Comparison of ENCODE assay signal across 8 mouse cellular contexts in genomic region chr2:15054496-15054895, GRCm38 (mm10). TPM values are rescaled to one million over a fixed set of nuclear protein-coding genes. Genes with fewer than 3 reads are reported as not detected.
DNase-seq lines count a peak whose midpoint lies in the region; ATAC-seq and TF ChIP-seq lines count a peak whose summit lies in the region.

No protein-coding gene starts in this region.

- 21% methylated on average over 10 of the region's 10 CpGs for WGBS in kidney, postnatal 0 days
- WGBS in hindbrain, embryonic 15.5 days = 27% methylated on average over 10 of the region's 10 CpGs
- 24% methylated on average over 10 of the region's 10 CpGs for WGBS in midbrain, embryonic 10.5 days

- TF ChIP-seq CTCF in kidney, postnatal 0 days (IDR thresholded peaks at IDR 0.05; ENCODE audit: low read depth) = no peak
- TF ChIP-seq CTCF in bone marrow macrophage, adult 2 months (IDR thresholded peaks at IDR 0.05; ENCODE audit: low read depth, low read length) = no peak

- H3K36me3 ChIP-seq in kidney, postnatal 0 days (ENCODE audit: insufficient read depth, low read length) = no peaks in the 10 kb centered on the region
- no peaks in the 10 kb centered on the region for H3K36me3 ChIP-seq in hindbrain, embryonic 15.5 days
- H3K36me3 ChIP-seq in midbrain, embryonic 10.5 days = peaks cover 22% of the 10 kb centered on the region

- H3K27me3 ChIP-seq in kidney, postnatal 0 days (ENCODE audit: insufficient read depth, low read length) = no peaks in the 10 kb centered on the region
- no peaks in the 10 kb centered on the region for H3K27me3 ChIP-seq in hindbrain, embryonic 15.5 days
- no peaks in the 10 kb centered on the region for H3K27me3 ChIP-seq in midbrain, embryonic 10.5 days (ENCODE audit: low read depth, poor library complexity, severe bottlenecking)

- DNase-seq in kidney, postnatal 0 days (ENCODE audit: low spot score) = no peak
- no peak for DNase-seq in kidney, adult 8-10 months
- no peak for DNase-seq in midbrain, embryonic 10.5 days (ENCODE audit: low spot score)
- no peak for DNase-seq in right cerebral cortex, postnatal 36 days (ENCODE audit: low spot score in 2 of 2)
- DNase-seq in cerebellum, postnatal 25 days = no peak
- DNase-seq in left cerebral cortex, postnatal 10 days (ENCODE audit: extremely low spot score in 1 of 2, low spot score in 2 of 2) = no peak

- H3K4me2 ChIP-seq in kidney, postnatal 0 days (ENCODE audit: low read length) = peak overlapping the region; percentile 48
- H3K4me2 ChIP-seq in hindbrain, embryonic 15.5 days = peak overlapping the region; percentile 55

- H3K4me1 ChIP-seq in kidney, postnatal 0 days (replicated peaks; ENCODE audit: insufficient read depth, low read length) = 0 out of 2 replicates have a peak, but pooled peaks cover 6% of the 10 kb centered on the region
- peaks cover 5% of the 10 kb centered on the region for H3K4me1 ChIP-seq in bone marrow macrophage, adult 2 months (ENCODE audit: control insufficient read depth, insufficient read depth, low read length)
- H3K4me1 ChIP-seq in hindbrain, embryonic 15.5 days (replicated peaks) = peaks cover 37% of the 10 kb centered on the region
- peaks cover 23% of the 10 kb centered on the region for H3K4me1 ChIP-seq in midbrain, embryonic 10.5 days

- intact Hi-C loops in left cerebral cortex, postnatal 10 days (cut with DNase I) = no loop called here

- peak overlapping the region; percentile 89 for H3K4me3 ChIP-seq in kidney, postnatal 0 days (replicated peaks; ENCODE audit: low read depth, low read length)
- peak overlapping the region; percentile 60 for H3K4me3 ChIP-seq in bone marrow macrophage, adult 2 months (ENCODE audit: insufficient read depth, low read length)
- H3K4me3 ChIP-seq in hindbrain, embryonic 15.5 days = peak overlapping the region; percentile 70
- H3K4me3 ChIP-seq in midbrain, embryonic 10.5 days = peak overlapping the region; percentile 85

- peak overlapping the region; percentile 67 for H3K27ac ChIP-seq in kidney, postnatal 0 days
- peak overlapping the region; percentile 45 for H3K27ac ChIP-seq in bone marrow macrophage, adult 2 months (ENCODE audit: insufficient read depth, low read depth, low read length)
- peak overlapping the region; percentile 94 for H3K27ac ChIP-seq in hindbrain, embryonic 15.5 days (replicated peaks)
- peak overlapping the region; percentile 99 for H3K27ac ChIP-seq in midbrain, embryonic 10.5 days (replicated peaks)

- no peaks in the 10 kb centered on the region for H3K9me3 ChIP-seq in kidney, postnatal 0 days (replicated peaks; ENCODE audit: low read length)
- no peaks in the 10 kb centered on the region for H3K9me3 ChIP-seq in hindbrain, embryonic 15.5 days
- no peaks in the 10 kb centered on the region for H3K9me3 ChIP-seq in midbrain, embryonic 10.5 days (replicated peaks)

- peak overlapping the region; percentile 40; the same call in 1 of the 2 replicates for H3K9ac ChIP-seq in kidney, postnatal 0 days (ENCODE audit: low read depth, low read length)
- H3K9ac ChIP-seq in hindbrain, embryonic 15.5 days = peak overlapping the region; percentile 69

- no peak for TF ChIP-seq POLR2A in bone marrow macrophage, adult 2 months (IDR thresholded peaks at IDR 0.05; ENCODE audit: borderline replicate concordance, low read depth, low read length)

- ATAC-seq in kidney, postnatal 0 days (replicated peaks; ENCODE audit: low FRiP score, low read depth) = peak; percentile 42
- ATAC-seq in hindbrain, embryonic 15.5 days (ENCODE audit: low FRiP score, low read depth) = no peak

RNA-seq across cellular contexts. Expression of gene Nsun6, which starts 0.4 kb away (rescaled TPM):
- 11.1 and 11.6 TPM in 2 replicates for polyA plus RNA-seq in kidney, postnatal 0 days (2015; fragmentation: Nextera tagmentation; extraction: Ambion mirVana)
- 7.5 and 7.7 TPM in 2 replicates for polyA plus RNA-seq in bone marrow macrophage, adult 2 months (2012; ENCODE audit: insufficient read depth, insufficient read length, missing spikeins)
- polyA plus RNA-seq in hindbrain, embryonic 15.5 days (2015; fragmentation: Nextera tagmentation; extraction: Ambion mirVana) = 14.1 and 18.8 TPM in 2 replicates
- 11.6 and 15.6 TPM in 2 replicates for polyA plus RNA-seq in midbrain, embryonic 10.5 days (2016; fragmentation: Nextera tagmentation; extraction: Ambion mirVana)
- 10 to 100 TPM in 1 of 2 experiments, 1 to 10 TPM in 1; 9.4 to 13.4 TPM for total RNA-seq in left cerebral cortex, postnatal 10 days (2021)

RNA-seq across cellular contexts. Expression of gene Arl5b, which starts 5.3 kb away (rescaled TPM):
- polyA plus RNA-seq in kidney, postnatal 0 days (2015; fragmentation: Nextera tagmentation; extraction: Ambion mirVana) = 17.7 and 18.9 TPM in 2 replicates
- polyA plus RNA-seq in bone marrow macrophage, adult 2 months (2012; ENCODE audit: insufficient read depth, insufficient read length, missing spikeins) = 9.7 and 12.3 TPM in 2 replicates
- polyA plus RNA-seq in hindbrain, embryonic 15.5 days (2015; fragmentation: Nextera tagmentation; extraction: Ambion mirVana) = 31.2 and 32.3 TPM in 2 replicates
- polyA plus RNA-seq in midbrain, embryonic 10.5 days (2016; fragmentation: Nextera tagmentation; extraction: Ambion mirVana) = 47.2 and 51.7 TPM in 2 replicates
- 10 to 100 TPM; 35.8 to 37.4 TPM for total RNA-seq in left cerebral cortex, postnatal 10 days (2021)

Comparison
In these comparisons a context has a peak if more than half of its experiments do, and no peak if none do; other contexts are left out.
1. H3K27ac ChIP-seq: peak in every context shown above with its lines; median percentile 99 in midbrain, embryonic 10.5 days; 94 in hindbrain, embryonic 15.5 days; 67 in kidney, postnatal 0 days; 45 in bone marrow macrophage, adult 2 months.